Mouse (Mus musculus) liver, embryonic 14.5 days (tissue): Measurements from ENCODE around the gene Osbpl10. TPM values are rescaled to one million over a fixed set of nuclear protein-coding genes. Genes with fewer than 3 reads are reported as not detected.

Experiments used
- ATAC-seq: fragments of 200-750 bp; cut with Nextera tagmentation; 2 replicates; pipeline ENCODE4 v1.8.0; 2017; ENCODE audit warnings: moderate number of reproducible peaks, mild to moderate bottlenecking, moderate library complexity; ENCODE audit not compliant: insufficient read depth
- DNase-seq, 3 experiments: peaks; one replicate each; pipeline ENCODE4 v3.0.0-alpha.2; 2012 to 2013; ENCODE audit warnings: low read depth in 3 of 3, low spot score in 3 of 3
- H3K27ac ChIP-seq: fragments of 300-500 bp; sonication (generic); 2 replicates; pipeline ENCODE4 v1.5.1; 2014; ENCODE audit warnings: moderate library complexity, mild to moderate bottlenecking, control low read depth, inconsistent platforms
- H3K27me3 ChIP-seq: fragments of 300-500 bp; sonication (generic); 2 replicates; pipeline ENCODE4 v1.6.1; 2014; ENCODE audit warnings: mild to moderate bottlenecking, low read length, moderate library complexity; ENCODE audit not compliant: control insufficient read depth, insufficient read depth
- H3K36me3 ChIP-seq: fragments of 300-500 bp; sonication (generic); replicated peaks from 2 replicates; pipeline ENCODE4 v1.6.1; 2014; ENCODE audit warnings: low read depth; ENCODE audit not compliant: control insufficient read depth, insufficient read depth
- H3K4me1 ChIP-seq, 2 experiments: fragments of 200-500 bp in 1 of 2; fragments of 300-500 bp in 1 of 2; sonication (generic) in 1 of 2; replicated peaks; 2 replicates each; pipeline ENCODE4 v1.6.1; 2012 to 2014; ENCODE audit warnings: antibody characterized with exemption in 1 of 2, inconsistent platforms in 1 of 2, low read length in 1 of 2; ENCODE audit not compliant: control insufficient read depth in 2 of 2, insufficient read depth in 2 of 2
- H3K4me2 ChIP-seq: fragments of 300-500 bp; sonication (generic); 2 replicates; pipeline ENCODE4 v1.6.1; 2014; ENCODE audit warnings: low read depth, mild to moderate bottlenecking, control low read depth, moderate library complexity
- H3K4me3 ChIP-seq, 2 experiments: fragments of 200-500 bp in 1 of 2; fragments of 300-500 bp in 1 of 2; sonication (generic) in 1 of 2; 2 replicates each; pipeline ENCODE4 v1.5.1; 2012 to 2014; ENCODE audit warnings: low read depth in 2 of 2, low read length in 2 of 2, mild to moderate bottlenecking in 2 of 2, control low read depth in 1 of 2, inconsistent platforms in 1 of 2, moderate library complexity in 1 of 2; ENCODE audit not compliant: insufficient read depth in 1 of 2
- H3K9ac ChIP-seq: fragments of 300-500 bp; sonication (generic); replicated peaks from 2 replicates; pipeline ENCODE4 v1.6.1; 2014; ENCODE audit warnings: mild to moderate bottlenecking, control low read depth, moderate library complexity
- H3K9me3 ChIP-seq: fragments of 300-500 bp; sonication (generic); 2 replicates; pipeline ENCODE4 v1.6.1; 2016; ENCODE audit warnings: low read length, mixed read lengths; ENCODE audit not compliant: control insufficient read depth
- CTCF ChIP-seq: IDR thresholded peaks from 2 replicates; pipeline ENCODE4 v1.5.1; 2016; ENCODE audit warnings: antibody characterized with exemption, low read depth, control low read depth
- EP300 ChIP-seq: IDR thresholded peaks from 2 replicates; pipeline ENCODE4 v1.6.1; 2016; ENCODE audit warnings: antibody characterized with exemption, low read depth
- WGBS: fragments of 180-500 bp; shearing (Covaris S2); extraction: QIAGEN DNeasy Blood & Tissue Kit; methylation state at CpG from one replicate; pipeline ENCODE4 v1.1.7; 2014; ENCODE audit not compliant: insufficient replicate concordance; 5-methylcytosine and 5-hydroxymethylcytosine counted together
- polyA plus RNA-seq, 2 experiments: library from polyadenylated mRNA; depleted of rRNA in 1 of 2; stranded (reverse) in 1 of 2; unstranded in 1 of 2; fragments of >200 nt; fragmentation: Nextera tagmentation in 1 of 2; extraction: Ambion mirVana in 1 of 2; gene quantifications; 2 replicates each; pipeline versions ENCODE4 v1.2.1 to v1.2.3; 2012 to 2014

Osbpl10 gene
- polyA plus RNA-seq, 2 experiments = 0.08 to 0.29 TPM

- TF ChIP-seq EP300 (no peak), CTCF (no peak)
- H3K9ac ChIP-seq = no peak overlapping the region
- no peak for ATAC-seq
- DNase-seq = no peak
- H3K36me3 ChIP-seq = no peaks in the 10 kb centered on the region
- H3K27me3 ChIP-seq = no peaks in the 10 kb centered on the region
- no peaks in the 10 kb centered on the region; the same call in 1 of the 2 replicates for H3K9me3 ChIP-seq
- H3K4me2 ChIP-seq = no peak overlapping the region
- no peak overlapping the region for H3K27ac ChIP-seq
- no peak overlapping the region for H3K4me3 ChIP-seq
- H3K4me1 ChIP-seq = no peaks in the 10 kb centered on the region
- 76% methylated on average over 6 of the region's 6 CpGs for WGBS
Observed at GRCm38 (mm10) chr9:114996489-114996888, 18.1 kb downstream of the Osbpl10 start.

DNA sequence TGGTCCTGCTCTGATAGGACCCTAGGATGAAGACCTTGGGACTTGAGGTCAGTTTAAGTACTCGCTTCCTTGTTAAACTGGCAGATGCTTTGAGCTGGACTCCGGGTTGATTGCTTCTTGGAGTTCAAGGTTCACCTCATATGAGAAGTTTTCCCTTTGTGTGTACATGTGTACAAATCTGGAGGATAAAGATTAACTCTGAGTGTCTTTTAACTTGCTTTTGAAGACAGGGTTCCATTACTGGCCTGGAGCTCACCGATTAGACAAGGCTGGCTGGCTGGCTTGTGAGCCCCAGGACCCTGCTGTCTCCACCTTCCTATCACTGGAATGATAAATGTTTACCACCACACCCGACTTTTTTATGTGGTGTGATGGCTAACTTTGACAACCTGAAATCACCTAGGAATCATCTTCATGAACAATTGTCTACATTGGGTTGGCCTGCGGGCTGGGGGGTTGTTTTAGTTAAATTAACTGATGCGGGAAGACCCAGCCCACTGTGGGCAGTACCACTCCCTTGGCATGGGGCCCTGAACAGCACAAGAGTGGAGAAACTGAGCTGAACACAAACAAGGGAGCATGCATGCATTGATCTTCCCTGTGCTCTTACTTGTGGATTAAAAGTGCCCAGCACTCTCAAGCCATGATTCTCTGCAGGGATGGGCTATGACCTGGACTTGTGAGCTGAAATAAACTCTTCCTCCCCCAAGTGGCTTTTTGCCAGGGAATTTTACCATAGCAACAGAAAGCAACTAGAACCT lies 20.8 kb downstream of the Osbpl10 start:
- WGBS = 57% methylated on average over 6 of the region's 6 CpGs
- Histone ChIP-seq H3K9ac (no peak overlapping the region), H3K36me3 (no peaks in the 10 kb centered on the region), H3K27me3 (no peaks in the 10 kb centered on the region), H3K4me3 (no peak overlapping the region), H3K9me3 (no peaks in the 10 kb centered on the region), H3K4me2 (no peak overlapping the region), H3K27ac (no peak overlapping the region), H3K4me1 (no peaks in the 10 kb centered on the region)
- no peak for TF ChIP-seq CTCF
- TF ChIP-seq EP300 = no peak
- no peak for ATAC-seq
- no peak for DNase-seq

GRCm38 (mm10) chr9:114999771-115000146 lies 21.4 kb downstream of the Osbpl10 start:
- DNase-seq = no peak
- Histone ChIP-seq H3K9ac (no peak overlapping the region), H3K36me3 (no peaks in the 10 kb centered on the region), H3K4me2 (no peak overlapping the region), H3K27ac (no peak overlapping the region), H3K27me3 (no peaks in the 10 kb centered on the region), H3K4me1 (no peaks in the 10 kb centered on the region), H3K4me3 (no peak overlapping the region), H3K9me3 (no peaks in the 10 kb centered on the region)
- TF ChIP-seq EP300 = no peak
- no peak for ATAC-seq
- 60% methylated on average over 5 of the region's 5 CpGs for WGBS

- WGBS = 74% methylated on average over 10 of the region's 10 CpGs
- Histone ChIP-seq H3K27me3 (no peaks in the 10 kb centered on the region), H3K4me1 (no peaks in the 10 kb centered on the region), H3K4me2 (no peak overlapping the region), H3K27ac (no peak overlapping the region), H3K4me3 (no peak overlapping the region), H3K9me3 (no peaks in the 10 kb centered on the region), H3K36me3 (no peaks in the 10 kb centered on the region), H3K9ac (no peak overlapping the region)
- ATAC-seq = no peak
- TF ChIP-seq EP300 (no peak), CTCF (no peak)
- no peak for DNase-seq
Observed at GRCm38 (mm10) chr9:115005446-115005845, 27.1 kb downstream of the Osbpl10 start.

DNA sequence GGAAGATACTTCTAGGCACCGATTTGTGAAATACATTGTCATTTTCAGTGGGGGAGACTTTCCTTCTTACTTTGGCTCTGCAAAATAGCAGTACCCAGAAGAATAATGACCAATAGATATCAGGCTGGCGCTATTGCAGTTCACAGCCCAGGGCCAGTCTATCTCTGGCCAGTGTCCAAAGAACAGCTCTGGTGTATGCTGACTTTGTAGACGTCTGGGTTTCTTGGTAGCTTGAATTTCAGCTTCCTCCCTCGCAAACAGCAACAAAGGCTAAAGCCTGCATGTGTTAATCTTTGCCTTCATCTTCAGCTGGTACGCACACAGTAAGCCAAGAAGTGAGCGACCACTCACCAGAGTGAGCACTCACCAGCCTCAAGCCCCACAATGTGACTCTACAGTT lies 29.4 kb downstream of the Osbpl10 start:
- Histone ChIP-seq H3K27ac (no peak overlapping the region), H3K27me3 (no peaks in the 10 kb centered on the region), H3K4me1 (no peaks in the 10 kb centered on the region), H3K4me3 (no peak overlapping the region), H3K9ac (no peak overlapping the region), H3K9me3 (no peaks in the 10 kb centered on the region), H3K4me2 (no peak overlapping the region), H3K36me3 (no peaks in the 10 kb centered on the region)
- DNase-seq = no peak
- WGBS = 67% methylated on average over 6 of the region's 6 CpGs
- no peak for ATAC-seq
- no peak for TF ChIP-seq EP300
- TF ChIP-seq CTCF = no peak
